Mouse (Mus musculus) megakaryocyte progenitor cell, adult 5-6 weeks (primary cell): Measurements from ENCODE around the gene Itga2b. TPM values are rescaled to one million over a fixed set of nuclear protein-coding genes. Genes with fewer than 3 reads are reported as not detected.
A peak's percentile ranks its signal among the peaks of the same experiment; 100 is the strongest.

ENCODE experiments used
- ATAC-seq: replicated peaks from 2 replicates; pipeline ENCODE4 v1.8.0; 2016; ENCODE audit warnings: mild to moderate bottlenecking, moderate TSS enrichment, inconsistent platforms; ENCODE audit not compliant: poor library complexity
- total RNA-seq, 2 experiments: library from RNA; stranded (forward) in 1 of 2; stranded (reverse) in 1 of 2; fragments of 157-497, 149-512 nt in 1 of 2; fragments of 200-1000 nt in 1 of 2; gene quantifications; 2 replicates each; pipeline versions ENCODE4 v1.2.3 to v1.2.4; 2015 to 2017

Gene Itga2b
- total RNA-seq, 2 experiments from 2014 or later: 6.4 to 14.2 TPM

DNA sequence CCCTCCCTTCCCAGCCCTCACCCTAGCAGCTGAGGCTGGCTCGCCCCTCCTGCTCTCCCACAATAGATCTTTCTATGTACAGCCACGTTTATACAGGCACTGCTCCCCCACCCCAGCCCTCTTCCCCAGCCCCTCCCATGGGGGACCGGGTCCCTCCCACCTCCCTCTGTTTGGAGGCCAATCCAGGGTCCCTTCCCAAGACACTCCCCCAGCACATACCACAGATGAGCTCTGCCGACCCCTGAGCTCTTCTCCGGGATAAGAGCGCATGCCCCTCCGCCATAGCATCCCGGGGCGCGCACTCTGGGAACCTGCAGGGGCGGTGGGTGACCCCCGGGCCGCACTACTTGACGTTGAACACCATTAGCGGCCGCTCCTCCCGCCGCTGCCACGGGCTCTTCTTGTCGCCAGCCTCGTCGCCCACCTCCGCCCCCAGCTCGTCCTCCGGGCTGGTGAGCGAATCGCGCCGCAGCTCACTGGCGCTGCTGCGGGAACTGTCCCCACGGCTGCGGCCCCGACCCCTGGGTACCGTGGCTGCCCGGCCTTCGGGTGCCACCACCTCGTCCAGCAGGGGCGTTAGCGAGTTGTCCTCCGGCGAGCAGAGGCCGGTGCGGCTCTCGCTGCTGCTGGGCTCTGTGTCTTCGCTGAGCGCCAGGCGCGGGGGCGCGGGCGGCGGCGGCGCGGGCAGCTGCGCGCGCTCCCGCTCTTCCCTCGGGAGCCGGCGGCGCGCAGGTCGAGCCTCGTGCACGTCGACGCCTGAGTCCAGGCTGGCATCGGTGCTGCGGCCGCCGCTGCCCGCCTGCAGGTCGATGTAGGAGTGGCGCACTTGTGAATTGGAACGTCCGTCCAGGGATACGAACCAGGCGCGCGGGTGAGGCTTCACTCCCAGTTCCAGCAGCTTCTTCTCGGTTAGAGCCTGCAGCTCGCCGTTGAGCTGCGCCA is 32.5 kb downstream of the Itga2b start:
- 0 out of 2 replicates have a peak, but pooled peaks have one; percentile 13 for ATAC-seq

DNA sequence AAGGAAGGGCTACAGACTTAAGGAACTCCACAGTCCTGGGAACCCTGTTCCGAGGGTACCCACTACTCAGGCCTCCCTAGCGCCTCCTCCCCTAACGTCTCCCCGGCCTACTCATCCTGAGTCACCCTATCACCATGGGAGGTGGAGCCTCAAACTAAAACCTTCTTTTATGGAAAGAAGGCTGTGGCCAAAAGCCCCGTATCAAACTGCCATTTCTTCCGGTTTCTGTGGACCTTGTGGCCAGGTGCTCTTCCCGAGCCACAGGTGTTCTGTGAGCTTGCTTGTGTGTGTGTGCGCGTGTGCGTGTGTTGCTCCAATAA is 33.5 kb downstream of the Itga2b start:
- no peak for ATAC-seq

DNA sequence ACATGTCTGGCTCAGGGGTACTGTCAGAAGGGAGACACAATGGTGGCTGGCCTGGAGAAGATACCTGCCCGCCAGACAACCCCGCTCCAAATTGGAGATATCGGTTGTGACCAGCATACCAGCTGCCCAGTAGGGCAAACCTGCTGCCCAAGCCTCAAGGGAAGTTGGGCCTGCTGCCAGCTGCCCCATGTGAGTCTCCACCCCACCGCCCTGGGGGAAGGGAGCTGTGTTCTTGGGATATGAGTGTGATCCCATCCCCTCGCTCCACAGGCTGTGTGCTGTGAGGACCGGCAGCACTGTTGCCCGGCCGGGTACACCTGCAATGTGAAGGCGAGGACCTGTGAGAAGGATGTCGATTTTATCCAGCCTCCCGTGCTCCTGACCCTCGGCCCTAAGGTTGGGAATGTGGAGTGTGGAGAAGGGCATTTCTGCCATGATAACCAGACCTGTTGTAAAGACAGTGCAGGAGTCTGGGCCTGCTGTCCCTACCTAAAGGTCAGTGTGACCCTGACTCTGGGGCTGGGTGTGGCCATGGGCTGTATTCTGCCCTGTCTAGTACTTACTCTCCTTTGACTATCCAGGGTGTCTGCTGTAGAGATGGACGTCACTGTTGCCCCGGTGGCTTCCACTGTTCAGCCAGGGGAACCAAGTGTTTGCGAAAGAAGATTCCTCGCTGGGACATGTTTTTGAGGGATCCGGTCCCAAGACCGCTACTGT is 34.0 kb downstream of the Itga2b start:
- ATAC-seq: no peak

DNA sequence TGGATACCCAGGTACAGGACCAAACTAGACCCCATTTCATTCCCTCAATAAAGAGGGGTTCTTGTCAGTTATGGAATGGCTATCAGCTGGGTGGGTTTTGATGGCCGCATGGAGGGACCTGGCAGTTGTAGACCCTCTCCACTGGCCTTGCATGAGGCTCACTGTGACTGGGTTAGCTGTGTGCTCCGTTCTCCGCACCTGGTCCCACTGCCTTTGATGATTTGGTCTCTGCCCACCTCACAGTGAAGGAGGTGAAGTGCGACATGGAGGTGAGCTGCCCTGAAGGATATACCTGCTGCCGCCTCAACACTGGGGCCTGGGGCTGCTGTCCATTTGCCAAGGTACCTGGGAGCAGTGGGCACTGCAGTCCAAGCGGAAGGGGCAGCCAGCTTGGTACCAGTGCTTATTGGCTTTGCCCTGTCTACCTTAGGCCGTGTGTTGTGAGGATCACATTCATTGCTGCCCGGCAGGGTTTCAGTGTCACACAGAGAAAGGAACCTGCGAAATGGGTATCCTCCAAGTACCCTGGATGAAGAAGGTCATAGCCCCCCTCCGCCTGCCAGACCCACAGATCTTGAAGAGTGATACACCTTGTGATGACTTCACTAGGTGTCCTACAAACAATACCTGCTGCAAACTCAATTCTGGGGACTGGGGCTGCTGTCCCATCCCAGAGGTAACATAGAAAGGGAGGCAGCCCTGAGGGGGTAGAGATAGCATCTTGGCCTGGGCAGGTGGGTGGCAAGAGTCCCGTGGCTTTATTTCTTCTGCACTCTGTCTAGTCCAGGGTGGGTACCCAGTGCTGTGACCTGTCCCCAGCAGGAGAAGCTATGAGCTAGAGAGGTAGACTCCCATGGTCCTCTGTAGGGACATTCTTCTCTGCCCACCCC is 34.9 kb downstream of the Itga2b start:
- ATAC-seq: no peak

DNA sequence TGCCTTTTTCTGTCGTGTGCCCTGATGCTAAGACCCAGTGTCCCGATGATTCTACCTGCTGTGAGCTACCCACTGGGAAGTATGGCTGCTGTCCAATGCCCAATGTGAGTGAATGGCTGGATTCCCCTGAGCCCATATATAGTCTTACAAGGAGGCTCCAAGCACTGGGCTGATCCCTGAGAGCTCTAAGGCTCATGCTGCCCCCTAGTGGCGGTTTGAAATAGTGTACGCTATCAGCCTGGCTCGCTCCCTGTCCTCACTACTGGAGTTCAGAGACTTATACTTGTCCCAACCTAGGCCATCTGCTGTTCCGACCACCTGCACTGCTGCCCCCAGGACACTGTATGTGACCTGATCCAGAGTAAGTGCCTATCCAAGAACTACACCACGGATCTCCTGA is 35.5 kb downstream of the Itga2b start:
- ATAC-seq: peak; percentile 47

DNA sequence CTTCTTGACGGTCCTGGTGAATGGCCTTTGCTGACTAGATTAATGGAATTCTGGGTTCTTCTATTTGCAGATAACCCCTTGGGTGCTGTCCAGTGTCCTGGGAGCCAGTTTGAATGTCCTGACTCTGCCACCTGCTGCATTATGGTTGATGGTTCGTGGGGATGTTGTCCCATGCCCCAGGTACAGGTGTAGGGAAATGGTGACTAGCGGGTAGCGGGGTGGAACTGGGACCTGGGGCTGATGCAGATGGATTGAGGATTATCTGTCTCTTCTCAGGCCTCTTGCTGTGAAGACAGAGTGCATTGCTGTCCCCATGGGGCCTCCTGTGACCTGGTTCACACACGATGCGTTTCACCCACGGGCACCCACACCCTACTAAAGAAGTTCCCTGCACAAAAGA is 36.1 kb downstream of the Itga2b start:
- ATAC-seq: no peak

DNA sequence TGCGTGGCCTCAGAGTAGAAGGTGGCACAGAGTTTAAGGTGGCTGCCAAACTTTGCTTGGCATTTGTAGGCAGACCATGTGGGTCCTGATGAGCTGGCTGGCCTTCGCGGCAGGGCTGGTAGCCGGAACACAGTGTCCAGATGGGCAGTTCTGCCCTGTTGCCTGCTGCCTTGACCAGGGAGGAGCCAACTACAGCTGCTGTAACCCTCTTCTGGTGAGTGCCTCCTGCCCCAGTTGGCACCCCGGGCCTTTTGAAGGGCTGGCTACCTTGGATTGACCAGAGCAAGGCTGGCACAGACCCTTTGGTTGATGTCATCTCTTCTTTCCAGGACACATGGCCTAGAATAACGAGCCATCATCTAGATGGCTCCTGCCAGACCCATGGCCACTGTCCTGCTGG is 37.0 kb downstream of the Itga2b start:
- no peak for ATAC-seq

DNA sequence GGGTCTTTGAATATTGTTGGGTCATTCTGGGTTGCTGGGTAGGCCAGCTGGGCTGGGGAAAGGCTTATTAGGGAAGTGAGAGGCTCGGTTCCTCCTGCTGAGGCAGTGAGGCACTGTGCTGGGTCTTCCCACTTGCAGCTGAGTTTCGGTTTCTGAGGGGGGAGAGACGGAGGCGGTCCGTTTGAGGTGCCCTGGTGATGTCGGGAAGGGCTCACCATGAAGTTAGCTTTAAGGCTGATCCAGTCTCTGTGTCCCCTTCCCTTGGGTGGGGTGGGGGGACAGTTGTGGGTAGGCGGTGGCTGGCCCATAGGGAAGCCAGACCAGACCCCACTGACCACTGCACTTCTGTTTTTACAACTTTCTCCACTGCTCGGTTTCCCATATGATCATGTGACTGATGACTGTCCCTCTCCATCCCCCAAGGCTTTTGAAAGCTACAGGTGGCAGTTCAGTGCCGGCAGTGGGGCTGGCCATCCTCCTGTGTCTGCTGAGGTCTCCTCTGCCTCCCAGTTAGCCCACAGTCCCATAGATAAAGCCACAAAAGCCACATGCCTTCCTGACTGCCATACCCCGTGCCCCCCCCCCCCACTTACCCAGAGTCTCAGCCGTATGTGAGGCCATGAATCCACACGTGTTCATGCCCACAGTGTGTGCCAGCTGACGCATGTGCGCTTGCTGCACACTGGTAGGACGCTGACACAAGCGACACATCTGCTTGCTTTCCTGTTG is 37.6 kb downstream of the Itga2b start:
- ATAC-seq: peak; percentile 40

DNA sequence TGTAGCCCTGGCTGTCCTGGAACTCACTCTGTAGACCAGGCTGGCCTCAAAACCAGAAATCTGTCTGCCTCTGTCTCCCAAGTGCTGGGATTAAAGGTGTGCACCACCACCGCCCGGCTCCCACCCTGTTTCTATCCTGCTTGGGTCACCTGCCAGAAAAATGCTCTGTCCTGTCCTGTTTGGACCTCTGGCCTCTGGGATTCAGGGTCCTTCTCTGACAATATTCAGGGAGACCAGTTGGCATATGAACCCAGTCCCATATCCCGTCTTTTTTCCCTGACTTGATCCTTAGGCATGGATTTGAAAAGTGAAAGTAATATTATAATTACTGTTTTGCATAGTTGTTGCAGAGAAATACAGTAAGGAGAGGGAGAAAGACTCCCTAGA is 38.2 kb downstream of the Itga2b start:
- no peak for ATAC-seq

DNA sequence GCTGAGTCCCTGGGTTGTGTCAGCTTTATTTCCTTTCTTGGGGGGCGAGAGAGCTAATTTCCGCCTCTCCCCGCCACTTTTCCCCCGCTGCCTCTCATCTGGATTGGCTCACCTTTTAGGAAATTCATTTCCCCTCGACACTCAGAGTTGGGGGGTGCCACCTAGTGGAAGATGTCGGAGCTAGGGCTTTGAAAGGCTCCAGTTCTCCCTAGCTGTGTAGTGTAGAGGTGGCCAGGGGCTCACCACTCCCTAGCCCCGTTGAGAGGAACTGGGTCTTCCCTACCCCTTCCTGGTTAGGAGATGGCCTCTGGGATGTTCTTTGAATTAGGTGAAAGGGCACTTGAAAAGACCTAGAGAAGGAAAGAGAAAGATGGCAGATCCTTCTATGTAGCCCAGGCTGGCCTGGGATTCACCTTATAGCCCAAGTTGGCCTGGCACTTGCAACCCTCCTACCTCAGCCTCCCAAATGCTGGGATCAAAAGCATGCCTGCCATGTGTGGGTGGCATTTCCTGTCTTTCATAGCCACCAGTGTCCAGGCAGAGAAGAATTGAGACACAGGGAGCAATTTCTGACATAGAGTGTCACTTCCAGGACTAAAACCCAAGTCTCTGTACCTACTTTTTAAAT is 38.8 kb downstream of the Itga2b start:
- ATAC-seq: peak; percentile 40

DNA sequence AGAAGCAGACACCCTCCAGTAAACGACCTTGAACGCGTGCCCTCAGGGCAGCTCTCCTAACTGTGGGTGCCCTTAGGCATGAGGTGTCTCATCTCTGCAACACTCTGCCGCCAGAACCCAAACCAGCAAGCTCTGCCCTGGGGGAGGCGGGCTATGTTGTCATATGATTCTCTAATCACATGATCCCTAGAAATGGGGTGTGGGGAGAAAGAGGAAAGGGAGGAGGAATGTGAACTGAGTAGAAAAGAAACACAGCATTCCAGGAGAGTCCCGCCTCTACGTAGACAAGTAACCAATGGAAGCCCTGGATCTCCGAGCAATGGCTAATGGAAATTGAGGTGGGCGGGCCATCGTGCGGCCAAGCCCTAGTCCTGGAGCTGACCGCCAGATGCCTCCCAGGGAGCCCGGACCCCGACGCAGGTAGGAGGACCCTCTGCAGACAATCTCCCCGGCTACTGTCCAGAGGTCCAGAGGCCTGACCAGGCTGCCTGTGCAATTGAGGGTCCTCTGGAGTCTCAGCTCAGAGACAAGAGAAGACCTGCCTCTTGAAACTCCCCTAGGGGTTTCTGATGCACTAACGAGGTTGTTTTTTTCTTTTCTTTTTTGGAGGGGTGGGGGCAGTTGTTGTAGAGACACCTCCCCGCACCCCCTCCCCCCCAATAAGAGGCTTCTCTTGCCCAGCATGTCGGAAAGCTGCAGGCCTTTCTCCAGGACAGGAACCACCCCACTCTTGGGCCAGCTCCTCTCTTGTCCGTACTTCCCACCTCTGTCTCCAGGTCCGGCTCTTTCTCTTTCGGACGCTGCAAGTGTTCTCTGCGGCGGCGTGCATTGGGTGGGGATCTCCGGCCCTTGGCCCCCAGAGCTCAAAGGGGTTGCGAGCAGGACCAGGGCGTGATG is 39.6 kb downstream of the Itga2b start, which contains the start of gene Grn:
Gene Grn (plus strand): TSS at position 195 of the 897 bp plus-strand sequence.
- ATAC-seq: peak; percentile 63

DNA sequence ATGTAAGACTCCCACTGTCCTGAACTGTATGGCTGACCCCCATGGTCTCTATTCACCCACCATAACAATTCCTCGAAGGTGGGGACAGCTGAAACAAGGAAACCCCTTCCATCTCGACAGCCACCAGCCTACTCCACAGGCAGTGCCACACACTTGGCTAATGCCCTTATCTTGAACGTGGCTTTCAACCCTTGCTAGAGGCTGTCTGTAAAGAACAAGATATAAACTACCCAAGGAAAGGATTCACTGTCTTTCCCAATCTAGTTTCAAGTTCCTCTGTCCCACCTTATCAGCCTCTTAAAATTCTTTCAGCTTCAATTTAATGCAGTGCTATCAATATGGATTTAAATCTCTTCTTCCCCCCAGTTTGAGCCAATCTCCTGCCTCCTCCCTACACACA is 40.4 kb downstream of the Itga2b start:
- no peak; the same call in 1 of the 2 replicates for ATAC-seq

DNA sequence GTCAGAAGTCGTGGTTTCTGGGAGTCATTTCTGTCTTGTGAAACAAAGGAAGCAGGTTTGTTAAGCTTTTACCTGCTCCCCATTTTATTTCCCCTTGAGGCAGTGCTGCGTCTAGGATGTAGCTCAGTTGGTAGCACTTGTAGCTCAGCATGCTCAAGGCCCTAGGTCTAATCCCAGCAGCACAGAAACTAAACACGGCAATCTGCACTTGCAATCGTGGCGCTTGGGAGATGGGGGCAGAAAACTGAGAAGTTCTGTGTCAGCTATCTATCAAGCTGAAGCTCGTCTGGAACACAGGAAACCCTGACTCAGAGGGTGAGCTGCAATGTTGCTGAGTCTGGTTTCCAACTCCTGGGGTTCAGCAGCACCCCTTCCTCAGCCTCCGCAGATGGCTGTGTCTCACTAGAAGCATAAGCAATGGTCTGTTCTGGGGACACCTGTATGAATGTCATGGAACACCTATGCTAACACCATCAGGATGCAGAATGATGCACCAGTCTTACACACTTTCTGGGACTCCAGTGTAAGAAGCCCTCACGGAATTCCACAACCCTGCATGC is 40.9 kb downstream of the Itga2b start:
- no peak; the same call in 1 of the 2 replicates for ATAC-seq

DNA sequence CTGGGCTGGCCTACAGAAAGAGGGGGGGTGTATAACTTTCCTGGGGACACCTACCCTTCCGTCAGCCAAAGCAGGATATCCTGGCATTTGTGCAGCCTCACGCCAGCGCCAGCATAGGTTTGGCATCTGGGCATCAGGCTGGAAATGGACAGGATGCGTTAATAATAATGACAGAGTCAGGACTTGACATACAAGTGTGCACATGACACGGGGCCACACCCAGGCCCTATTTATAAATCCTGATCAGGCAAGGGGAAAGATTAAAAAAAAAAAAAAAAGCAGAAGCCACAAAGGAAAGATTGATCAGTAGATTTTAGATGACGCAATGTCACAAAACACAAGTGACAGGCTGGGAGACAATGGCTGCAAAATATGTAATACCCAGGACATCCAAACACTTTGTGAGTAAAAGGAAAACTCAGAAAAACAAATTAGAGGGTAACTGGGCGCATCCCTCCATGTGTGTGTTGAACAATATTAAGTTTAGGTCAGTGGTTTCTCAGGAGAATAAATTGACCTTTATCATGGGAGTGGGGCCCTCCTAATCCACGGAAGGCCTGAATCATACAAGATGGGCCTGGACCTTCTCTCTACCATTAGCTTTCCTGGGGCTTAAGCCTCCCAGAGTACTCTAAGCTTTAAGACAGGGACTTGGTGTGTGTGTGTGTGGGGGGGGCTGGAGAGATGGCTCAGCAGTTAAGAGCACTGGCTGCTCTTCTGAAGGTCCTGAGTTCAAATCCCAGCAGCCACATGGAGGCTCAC is 44.2 kb downstream of the Itga2b start:
- no peak for ATAC-seq

DNA sequence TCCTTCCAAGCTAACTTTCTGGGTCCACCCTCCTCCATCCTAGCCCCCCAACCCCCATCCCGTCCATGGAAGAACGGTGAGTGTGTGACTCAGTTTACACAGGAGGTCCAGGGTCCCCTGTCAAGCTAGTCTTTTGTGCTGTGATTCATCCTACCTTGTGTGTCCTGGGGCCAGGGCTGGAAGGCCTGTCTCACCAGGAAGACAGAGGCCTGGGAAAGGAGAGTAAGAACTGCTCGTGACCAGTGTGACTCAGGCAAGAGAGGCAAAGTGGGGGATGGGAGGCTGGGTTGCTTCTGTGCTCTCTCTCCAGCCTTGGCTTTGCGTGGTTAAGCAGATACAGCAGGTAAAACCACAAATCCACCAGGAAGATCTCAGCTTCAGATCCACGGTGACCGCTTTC is 45.3 kb downstream of the Itga2b start:
- no peak for ATAC-seq

DNA sequence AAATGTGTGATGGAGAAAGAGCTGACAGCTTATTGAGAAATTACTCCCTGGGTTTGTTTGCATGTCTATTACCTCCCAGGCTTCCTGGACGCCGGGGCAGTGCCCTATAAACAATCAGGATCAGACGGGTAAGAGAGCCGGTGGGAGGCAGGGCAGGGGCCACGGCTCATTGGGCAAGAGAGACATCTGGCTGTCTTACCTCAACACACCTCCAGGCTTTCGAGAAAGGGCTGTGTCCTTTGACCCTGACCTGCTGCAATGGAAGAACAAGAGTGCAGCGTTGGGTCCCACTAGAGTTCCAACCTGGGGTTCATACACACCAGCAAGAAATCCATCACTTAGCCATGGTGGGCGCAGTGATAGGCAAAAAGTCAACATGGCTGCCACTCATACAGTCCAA is 48.4 kb downstream of the Itga2b start:
- ATAC-seq: no peak

DNA sequence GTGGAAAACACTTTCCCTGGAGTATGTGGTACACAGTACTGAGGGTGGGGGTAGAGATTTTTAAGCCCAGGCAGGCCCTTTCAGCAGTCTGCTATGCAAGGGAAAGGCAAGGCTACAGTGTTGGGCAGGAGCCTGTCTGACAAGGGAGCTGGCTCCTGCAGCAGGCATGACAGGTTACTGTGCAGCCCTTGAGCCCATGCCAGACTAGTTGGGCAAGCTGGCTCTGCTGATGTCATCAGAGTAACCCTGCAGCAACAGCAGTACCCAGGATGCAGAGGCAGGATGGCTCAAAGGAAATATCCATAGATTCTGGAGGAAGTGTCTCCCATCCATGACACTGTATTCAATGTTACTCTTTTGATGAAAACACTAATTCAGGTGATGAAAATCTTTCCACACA is 51.0 kb downstream of the Itga2b start:
- ATAC-seq: no peak

DNA sequence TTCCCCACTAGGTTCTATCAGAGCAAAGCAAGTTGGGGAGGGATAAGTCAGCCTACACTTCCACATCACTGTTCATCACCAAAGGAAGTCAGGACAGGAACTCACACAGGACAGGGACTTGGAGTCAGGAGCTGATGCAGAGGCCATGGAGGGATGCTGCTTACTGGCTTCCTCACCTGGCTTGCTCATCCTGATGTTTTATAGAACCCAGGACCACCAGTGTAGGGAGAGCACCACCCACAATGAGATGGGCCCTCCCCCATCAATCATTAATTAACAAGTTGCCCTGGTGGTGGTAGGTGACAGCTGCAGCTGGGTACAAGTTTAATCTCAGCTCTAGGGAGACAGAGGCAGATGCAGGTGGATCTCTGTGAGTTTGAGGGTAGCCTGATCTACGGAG is 52.8 kb downstream of the Itga2b start:
- no peak for ATAC-seq
